Mouse (Mus musculus) ES-E14 (cell line): ENCODE measurements around the gene Terb1.

Source experiments
- HCFC1 ChIP-seq: IDR thresholded peaks from 2 replicates; pipeline ENCODE4 v1.6.1; 2012; ENCODE audit warnings: low read length, inconsistent platforms, borderline replicate concordance; ENCODE audit not compliant: insufficient read depth
- MAFK ChIP-seq: IDR thresholded peaks from 2 replicates; pipeline ENCODE4 v1.6.1; 2014; ENCODE audit warnings: mild to moderate bottlenecking, low read depth, low read length, inconsistent platforms; ENCODE audit not compliant: insufficient read depth
- ZC3H11A ChIP-seq: IDR thresholded peaks from 2 replicates; pipeline ENCODE4 v1.6.1; 2012; ENCODE audit warnings: low read depth, mild to moderate bottlenecking, inconsistent platforms, low read length, borderline replicate concordance
- ZNF384 ChIP-seq: IDR thresholded peaks from 2 replicates; pipeline ENCODE4 v1.6.1; 2012; ENCODE audit warnings: low read depth, low read length, inconsistent platforms

DNA sequence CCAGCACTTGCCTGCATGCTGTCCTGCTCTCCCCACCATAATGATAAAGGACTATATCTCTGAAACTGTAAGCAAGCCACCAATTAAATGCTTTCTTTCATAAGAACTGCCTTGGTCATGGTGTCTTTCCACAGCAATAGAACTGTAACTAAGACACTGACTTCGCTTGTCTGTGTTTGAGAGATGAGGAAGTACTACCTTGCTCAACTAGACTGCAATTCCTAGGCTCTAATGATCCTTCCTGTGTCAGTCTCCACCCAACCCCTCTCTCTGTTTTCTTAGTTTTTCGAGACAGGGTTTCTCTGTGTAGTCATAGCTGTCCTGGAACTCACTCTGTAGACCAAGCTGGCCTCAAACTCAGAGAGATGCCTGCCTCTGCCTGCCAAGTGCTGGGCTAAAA lies 42.2 kb downstream of the Terb1 start:
- TF ChIP-seq MAFK (no peak), ZC3H11A (no peak), HCFC1 (no peak), ZNF384 (no peak)
